In the genomic region with DNA sequence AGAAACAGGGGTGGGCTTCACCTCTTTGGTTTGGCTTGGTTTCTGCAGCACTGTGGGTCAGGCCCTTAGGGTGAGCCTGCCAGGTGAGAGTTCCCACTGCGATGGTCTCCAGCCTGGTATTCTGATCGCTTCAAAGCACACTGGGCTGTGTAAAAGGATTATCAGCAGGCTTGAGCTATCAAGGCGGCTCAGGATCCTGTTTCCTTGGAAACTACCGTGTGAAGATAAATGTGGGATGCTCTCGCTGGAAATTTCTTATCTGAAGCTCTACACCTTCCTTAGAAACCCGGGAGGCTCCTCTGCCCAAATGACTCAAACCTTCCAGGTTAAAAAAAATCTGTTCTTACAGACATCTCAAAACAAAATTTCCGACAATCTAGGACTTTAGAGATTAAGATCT, we compare ENCODE assay signal across 15 mouse cellular contexts. TPM values are rescaled to one million over a fixed set of nuclear protein-coding genes. Genes with fewer than 3 reads are reported as not detected.
A peak's percentile ranks its signal among the peaks of the same experiment; 100 is the strongest.
DNase-seq lines count a peak whose midpoint lies in the region; ATAC-seq and TF ChIP-seq lines count a peak whose summit lies in the region.
"Had no signal": no experiment of that assay in that cellular context is flagged by ENCODE, and none has a peak within 500 bp of the region (broad histone marks: within the 10 kb centered on the region; RNA-seq: fewer than 3 reads in every experiment).

No protein-coding gene starts in this region.

- H3K27ac ChIP-seq in liver, embryonic 13.5 days: no peak overlapping the region
- 0 out of 2 replicates have a peak overlapping the region, but pooled peaks have one; percentile 4 for H3K27ac ChIP-seq in cortical plate, adult 2 months (ENCODE audit: insufficient read depth, low read length)
- peak overlapping the region; percentile 67 for H3K27ac ChIP-seq in midbrain, postnatal 0 days (ENCODE audit: low read depth, low read length)
- H3K27ac ChIP-seq: intestine, embryonic 15.5 days; macrophage had no signal

- H3K27me3 ChIP-seq in liver, embryonic 13.5 days: peaks cover 5% of the 10 kb centered on the region; the same call in 1 of the 2 replicates
- H3K27me3 ChIP-seq in midbrain, postnatal 0 days (ENCODE audit: insufficient read depth, low read length): no peaks in the 10 kb centered on the region
- H3K27me3 ChIP-seq: intestine, embryonic 15.5 days had no signal

- no peak overlapping the region for H3K4me3 ChIP-seq in liver, embryonic 13.5 days (replicated peaks)
- no peak overlapping the region for H3K4me3 ChIP-seq in cortical plate, adult 2 months (ENCODE audit: insufficient read depth, low read length)
- H3K4me3 ChIP-seq in midbrain, postnatal 0 days (ENCODE audit: low read depth, low read length): no peak overlapping the region
- H3K4me3 ChIP-seq: intestine, embryonic 15.5 days had no signal

- 18% methylated on average over 7 of the region's 7 CpGs for WGBS in liver, embryonic 13.5 days (ENCODE audit: insufficient replicate concordance)
- WGBS in midbrain, postnatal 0 days: 5% methylated on average over 7 of the region's 7 CpGs

- ATAC-seq in liver, embryonic 13.5 days (ENCODE audit: low read depth): no peak
- ATAC-seq in midbrain, postnatal 0 days (ENCODE audit: low FRiP score): no peak
- ATAC-seq: forebrain, embryonic 16.5 days; intestine, embryonic 15.5 days had no signal

- peak; percentile 21 to 66 for DNase-seq in frontal cortex, adult 2 months (ENCODE audit: extremely low spot score in 1 of 2, low spot score in 1 of 2)
- no peak for DNase-seq in frontal cortex, postnatal 25 days (ENCODE audit: low spot score in 2 of 2)
- no peak for DNase-seq in liver, embryonic 13.5 days
- DNase-seq in liver: no peak
- DNase-seq in midbrain, postnatal 0 days (ENCODE audit: low spot score): peak; percentile 46
- DNase-seq in thymus, adult 18-20 months: no peak
- no peak for DNase-seq in ovary, postnatal 14 days (ENCODE audit: low spot score)
- DNase-seq: adrenal gland, adult 2 months; cerebellum, adult 2 months; kidney, postnatal 10 days; lung, adult 18-20 months had no signal

- no peak for TF ChIP-seq POLR2A in cortical plate, adult 2 months (IDR thresholded peaks at IDR 0.05; ENCODE audit: extremely low read depth, insufficient read depth, low read length)

- 0 out of 2 replicates have a peak overlapping the region, but pooled peaks have one; percentile 10 for H3K9ac ChIP-seq in liver, embryonic 13.5 days
- no peak overlapping the region; the same call in 1 of the 2 replicates for H3K9ac ChIP-seq in midbrain, postnatal 0 days (replicated peaks; ENCODE audit: low read length, poor library complexity, severe bottlenecking)
- H3K9ac ChIP-seq: intestine, embryonic 15.5 days had no signal

- H3K4me2 ChIP-seq in liver, embryonic 13.5 days: no peak overlapping the region
- peak overlapping the region; percentile 26; the same call in 1 of the 2 replicates for H3K4me2 ChIP-seq in midbrain, postnatal 0 days (ENCODE audit: low read depth, low read length, poor library complexity, severe bottlenecking)
- H3K4me2 ChIP-seq: intestine, embryonic 15.5 days had no signal

- no peaks in the 10 kb centered on the region for H3K36me3 ChIP-seq in liver, embryonic 13.5 days
- no peaks in the 10 kb centered on the region for H3K36me3 ChIP-seq in midbrain, postnatal 0 days (ENCODE audit: insufficient read depth, low read length)
- H3K36me3 ChIP-seq: intestine, embryonic 15.5 days had no signal

- H3K9me3 ChIP-seq in liver, embryonic 13.5 days (replicated peaks): no peaks in the 10 kb centered on the region
- no peaks in the 10 kb centered on the region for H3K9me3 ChIP-seq in midbrain, postnatal 0 days (ENCODE audit: low read length)
- H3K9me3 ChIP-seq: intestine, embryonic 15.5 days had no signal

- H3K4me1 ChIP-seq in liver, embryonic 13.5 days (replicated peaks): peaks cover 8% of the 10 kb centered on the region
- H3K4me1 ChIP-seq in cortical plate, adult 2 months (ENCODE audit: control insufficient read depth, insufficient read depth, low read length): no peaks in the 10 kb centered on the region; the same call in 1 of the 2 replicates
- peaks cover 8% of the 10 kb centered on the region; the same call in 1 of the 2 replicates for H3K4me1 ChIP-seq in midbrain, postnatal 0 days (ENCODE audit: insufficient read depth, low read length)
- H3K4me1 ChIP-seq: intestine, embryonic 15.5 days had no signal

- TF ChIP-seq CTCF in cortical plate, adult 2 months (IDR thresholded peaks at IDR 0.05; ENCODE audit: extremely low read depth, insufficient read depth, low read length): no peak
- TF ChIP-seq CTCF in midbrain, postnatal 0 days (IDR thresholded peaks at IDR 0.05): no peak

RNA-seq across cellular contexts. Expression of a gene that starts 10.1 kb away (rescaled TPM):
- 101 and 110 TPM in 2 replicates for polyA plus RNA-seq in frontal cortex, adult 2 months (2012; rRNA removed)
- 17.6 and 20.5 TPM in 2 replicates for polyA plus RNA-seq in liver, embryonic 13.5 days (2015; fragmentation: Nextera tagmentation; extraction: Ambion mirVana)
- polyA plus RNA-seq in cortical plate, adult 2 months (2012; rRNA removed): 92.3 and 96.3 TPM in 2 replicates
- total RNA-seq in midbrain, postnatal 0 days (2014; rRNA removed): 142 and 153 TPM in 2 replicates
- polyA plus RNA-seq in midbrain, postnatal 0 days (2015; fragmentation: Nextera tagmentation; extraction: Ambion mirVana): 151 and 158 TPM in 2 replicates

RNA-seq across cellular contexts. Expression of a gene that starts 28.0 kb away (rescaled TPM):
- 33.3 and 38.7 TPM in 2 replicates for polyA plus RNA-seq in frontal cortex, adult 2 months (2012; rRNA removed)
- 25.1 and 25.9 TPM in 2 replicates for polyA plus RNA-seq in liver, embryonic 13.5 days (2015; fragmentation: Nextera tagmentation; extraction: Ambion mirVana)
- 40.2 and 40.3 TPM in 2 replicates for polyA plus RNA-seq in cortical plate, adult 2 months (2012; rRNA removed)
- 16.6 and 21.0 TPM in 2 replicates for total RNA-seq in midbrain, postnatal 0 days (2014; rRNA removed)
- 31.0 and 38.2 TPM in 2 replicates for polyA plus RNA-seq in midbrain, postnatal 0 days (2015; fragmentation: Nextera tagmentation; extraction: Ambion mirVana)

RNA-seq across cellular contexts. Expression of a gene that starts 51.4 kb away (rescaled TPM):
- polyA plus RNA-seq in frontal cortex, adult 2 months (2012; rRNA removed): 59.8 and 62.1 TPM in 2 replicates
- polyA plus RNA-seq in liver, embryonic 13.5 days (2015; fragmentation: Nextera tagmentation; extraction: Ambion mirVana): 29.9 and 32.1 TPM in 2 replicates
- 55.2 and 56.5 TPM in 2 replicates for polyA plus RNA-seq in cortical plate, adult 2 months (2012; rRNA removed)
- 55.1 and 59.6 TPM in 2 replicates for total RNA-seq in midbrain, postnatal 0 days (2014; rRNA removed)
- polyA plus RNA-seq in midbrain, postnatal 0 days (2015; fragmentation: Nextera tagmentation; extraction: Ambion mirVana): 42.2 and 45.0 TPM in 2 replicates

Comparison
In these comparisons a context has a peak if more than half of its experiments do, and no peak if none do; other contexts are left out.
1. DNase-seq: peak in frontal cortex, adult 2 months (2 of 2) and midbrain, postnatal 0 days (single experiment); none in frontal cortex, postnatal 25 days (0 of 2), liver, embryonic 13.5 days (single experiment), liver (single experiment), thymus, adult 18-20 months (0 of 2) and ovary, postnatal 14 days (single experiment).